Mouse (Mus musculus): ENCODE measurements at regions not wholly inside any gene's neighbourhood (a gene's known extent, or its start where the extent isn't known, plus 50 kb on each side); places are given as distances from the start of the nearest gene placed in this dataset.

DNA sequence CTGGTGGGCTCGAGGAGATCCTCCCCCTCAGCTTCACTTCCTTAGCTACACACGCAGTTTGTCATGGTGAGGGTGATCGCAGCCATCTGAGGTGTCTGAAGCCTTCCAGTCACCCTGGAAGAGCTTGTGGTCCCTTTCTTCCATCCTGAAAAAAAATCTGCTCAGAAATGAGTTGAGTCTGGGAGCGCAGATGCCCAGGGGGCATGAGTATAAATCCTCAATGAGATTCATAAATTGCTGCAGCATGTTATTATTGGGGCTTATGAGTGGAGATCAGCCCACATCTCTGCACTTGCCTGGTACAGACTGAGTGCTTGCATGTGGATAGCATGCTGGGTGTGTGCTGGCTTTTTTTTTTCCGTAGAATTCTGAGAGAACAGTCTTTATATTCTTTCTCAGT is 247.6 kb downstream of the Enc1 start:
- TF ChIP-seq POLR2A (IDR thresholded peaks at IDR 0.05; ENCODE audit: control insufficient read depth in 1 of 2, insufficient read depth in 1 of 2, low read depth in 1 of 2, low read length in 2 of 2, poor library complexity in 1 of 2) (no peak), CHD2 (IDR thresholded peaks at IDR 0.05; ENCODE audit: low read length) (no peak)
- Histone ChIP-seq H3K9ac (ENCODE audit: control insufficient read depth, low read depth, low read length, poor library complexity, severe bottlenecking) (no peak overlapping the region), H3K4me3 (ENCODE audit: control insufficient read depth in 1 of 2, insufficient read depth in 1 of 2, low read depth in 2 of 2, low read length in 2 of 2) (no peak overlapping the region)

DNA sequence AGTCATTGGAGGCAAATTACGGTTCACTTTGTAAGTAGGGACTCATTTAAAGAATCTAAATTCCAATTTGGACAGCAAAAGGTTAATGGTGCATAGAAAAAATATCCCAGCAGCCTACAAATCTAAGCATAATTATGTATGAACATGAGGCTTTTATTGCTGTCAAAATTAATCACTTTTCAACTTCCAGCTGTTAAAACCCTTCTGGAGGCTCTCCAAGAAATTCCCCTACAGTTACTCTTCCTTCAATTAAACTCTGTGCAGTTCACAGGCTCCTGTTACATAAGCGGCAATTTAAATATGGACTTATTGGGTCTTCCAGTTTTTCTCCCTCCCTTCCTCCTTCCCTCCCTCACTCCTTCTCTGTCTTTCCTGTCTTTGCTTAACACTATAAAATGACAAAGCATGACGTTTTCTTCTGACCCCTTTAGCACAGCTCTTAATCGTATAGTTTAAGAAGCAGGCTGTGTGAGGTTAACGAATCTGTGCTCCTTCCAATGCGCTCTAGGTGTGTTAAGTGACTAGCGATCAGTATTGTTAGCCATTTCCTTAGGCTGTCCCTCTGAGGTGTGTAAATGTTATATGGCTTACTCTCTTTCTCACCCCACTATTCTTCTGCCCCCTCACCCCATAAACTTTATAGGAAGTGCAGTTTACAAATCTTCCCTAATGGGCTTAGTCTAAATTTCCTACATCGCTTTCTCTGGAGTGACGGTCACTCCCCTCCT is 247.0 kb downstream of the Enc1 start:
- H3K27me3 ChIP-seq (ENCODE audit: control insufficient read depth in 1 of 2, insufficient read depth in 2 of 2, low read length in 2 of 2), result no peaks in the 10 kb centered on the region
- TF ChIP-seq MYC (IDR thresholded peaks at IDR 0.05; ENCODE audit: low read depth, low read length), result no peak
- no peak for TF ChIP-seq POLR2AphosphoS2 (IDR thresholded peaks at IDR 0.05; ENCODE audit: low read length)
- no peak for TF ChIP-seq HCFC1 (IDR thresholded peaks at IDR 0.05; ENCODE audit: low read depth, low read length)
- no peak for TF ChIP-seq GABPA (IDR thresholded peaks at IDR 0.05; ENCODE audit: low read depth, low read length)
- TF ChIP-seq UBTF (IDR thresholded peaks at IDR 0.05; ENCODE audit: borderline replicate concordance, insufficient read depth, low read depth, low read length), result no peak
- no peak for TF ChIP-seq EP300 (IDR thresholded peaks at IDR 0.05; ENCODE audit: low read depth in 1 of 2, low read length in 2 of 2)
- no peak for TF ChIP-seq RCOR1 (IDR thresholded peaks at IDR 0.05; ENCODE audit: low read depth, low read length)
- TF ChIP-seq MXI1 (IDR thresholded peaks at IDR 0.05; ENCODE audit: low read depth, low read length), result no peak
- no peak for TF ChIP-seq USF1 (IDR thresholded peaks at IDR 0.05; ENCODE audit: low read depth, low read length)
- no peak for TF ChIP-seq ZNF384 (IDR thresholded peaks at IDR 0.05; ENCODE audit: low read depth, low read length)
- no peak for TF ChIP-seq JUND (IDR thresholded peaks at IDR 0.05; ENCODE audit: low read depth, low read length)
- TF ChIP-seq TBP (IDR thresholded peaks at IDR 0.05; ENCODE audit: low read depth, low read length), result no peak
- TF ChIP-seq KAT2A (conservative IDR thresholded peaks at IDR 0.05; ENCODE audit: low read depth, low read length), result no peak
- no peak for TF ChIP-seq ETS1 (IDR thresholded peaks at IDR 0.05; ENCODE audit: low read depth, low read length)
- no peak for TF ChIP-seq NRF1 (IDR thresholded peaks at IDR 0.05; ENCODE audit: insufficient read depth, low read depth, low read length, poor library complexity, severe bottlenecking)
- TF ChIP-seq POLR2A (IDR thresholded peaks at IDR 0.05; ENCODE audit: control insufficient read depth in 1 of 2, insufficient read depth in 1 of 2, low read depth in 1 of 2, low read length in 2 of 2, poor library complexity in 1 of 2), result no peak
- TF ChIP-seq ELF1 (IDR thresholded peaks at IDR 0.05; ENCODE audit: low read depth, low read length), result no peak
- no peaks in the 10 kb centered on the region for H3K36me3 ChIP-seq (ENCODE audit: control insufficient read depth in 1 of 2, insufficient read depth in 2 of 2, low read length in 2 of 2)
- H3K9me3 ChIP-seq (replicated peaks; ENCODE audit: insufficient read depth, low read length), result no peaks in the 10 kb centered on the region
- no peak overlapping the region for H3K4me3 ChIP-seq (ENCODE audit: control insufficient read depth in 1 of 2, insufficient read depth in 1 of 2, low read depth in 2 of 2, low read length in 2 of 2)
- no peaks in the 10 kb centered on the region for H3K79me2 ChIP-seq (ENCODE audit: control insufficient read depth, insufficient read depth, low read length, poor library complexity)
- DNase-seq (ENCODE audit: low read depth, low spot score), result no peak
- H3K9ac ChIP-seq (ENCODE audit: control insufficient read depth, low read depth, low read length, poor library complexity, severe bottlenecking), result no peak overlapping the region
- H3K4me1 ChIP-seq (ENCODE audit: control insufficient read depth in 1 of 2, insufficient read depth in 2 of 2, low read length in 2 of 2), result no peaks in the 10 kb centered on the region
- H3K27ac ChIP-seq (ENCODE audit: control insufficient read depth, low read depth, low read length), result no peak overlapping the region

More for the DNA sequence above, 247.6 kb downstream of the Enc1 start:
- Histone ChIP-seq H3K79me2 (ENCODE audit: control insufficient read depth, insufficient read depth, low read length, poor library complexity) (no peaks in the 10 kb centered on the region), H3K9me3 (replicated peaks; ENCODE audit: insufficient read depth, low read length) (no peaks in the 10 kb centered on the region), H3K27ac (ENCODE audit: control insufficient read depth, low read depth, low read length) (no peak overlapping the region), H3K27me3 (ENCODE audit: control insufficient read depth in 1 of 2, insufficient read depth in 2 of 2, low read length in 2 of 2) (no peaks in the 10 kb centered on the region), H3K36me3 (ENCODE audit: control insufficient read depth in 1 of 2, insufficient read depth in 2 of 2, low read length in 2 of 2) (no peaks in the 10 kb centered on the region), H3K4me1 (ENCODE audit: control insufficient read depth in 1 of 2, insufficient read depth in 2 of 2, low read length in 2 of 2) (no peaks in the 10 kb centered on the region)
- DNase-seq (ENCODE audit: low read depth, low spot score), result no peak

Data from MEL (cell line).